Comparison of ENCODE assay signal across 24 mouse cellular contexts in genomic region chr13:120258817-120259658, GRCm38 (mm10). TPM values are rescaled to one million over a fixed set of nuclear protein-coding genes. Genes with fewer than 3 reads are reported as not detected.
"Had no signal": no experiment of that assay in that cellular context is flagged by ENCODE, and none has a peak within 500 bp of the region (broad histone marks: within the 10 kb centered on the region; RNA-seq: fewer than 3 reads in every experiment).

No protein-coding gene starts in this region.

RNA-seq across cellular contexts. Expression of gene AF067061, which starts 3.9 kb away (rescaled TPM):
- total RNA-seq: layer of hippocampus, adult 2 months; layer of hippocampus, postnatal 25 days; left cerebral cortex, adult 18-20 months; left cerebral cortex, postnatal 25 days had no signal
- polyA plus RNA-seq: intestine, postnatal 0 days; kidney, adult 2 months; kidney, embryonic 14.5 days; kidney, postnatal 0 days; large intestine, adult 2 months; limb, embryonic 10.5 days; limb, embryonic 13.5 days; liver, embryonic 12.5 days; liver, embryonic 15.5 days; lung, adult 2 months; lung, embryonic 16.5 days; midbrain, embryonic 10.5 days; midbrain, embryonic 13.5 days; midbrain, embryonic 16.5 days; neural tube, embryonic 12.5 days; neural tube, embryonic 15.5 days; small intestine, adult 2 months; stomach, embryonic 16.5 days; testis, adult 2 months; urinary bladder, adult 2 months had no signal

RNA-seq across cellular contexts. Expression of gene Gm21731, which starts 20.1 kb away (rescaled TPM):
- total RNA-seq: layer of hippocampus, adult 2 months; layer of hippocampus, postnatal 25 days; left cerebral cortex, adult 18-20 months; left cerebral cortex, postnatal 25 days had no signal
- polyA plus RNA-seq: intestine, postnatal 0 days; kidney, adult 2 months; kidney, embryonic 14.5 days; kidney, postnatal 0 days; large intestine, adult 2 months; limb, embryonic 10.5 days; limb, embryonic 13.5 days; liver, embryonic 12.5 days; liver, embryonic 15.5 days; lung, adult 2 months; lung, embryonic 16.5 days; midbrain, embryonic 10.5 days; midbrain, embryonic 13.5 days; midbrain, embryonic 16.5 days; neural tube, embryonic 12.5 days; neural tube, embryonic 15.5 days; small intestine, adult 2 months; stomach, embryonic 16.5 days; testis, adult 2 months; urinary bladder, adult 2 months had no signal

RNA-seq across cellular contexts. Expression of gene BC147527, which starts 41.2 kb away (rescaled TPM):
- total RNA-seq: layer of hippocampus, adult 2 months; layer of hippocampus, postnatal 25 days; left cerebral cortex, adult 18-20 months; left cerebral cortex, postnatal 25 days had no signal
- polyA plus RNA-seq: limb, embryonic 10.5 days; midbrain, embryonic 16.5 days had no signal

RNA-seq across cellular contexts. Expression of gene Gm21762, which starts 43.3 kb away (rescaled TPM):
- total RNA-seq: layer of hippocampus, adult 2 months; layer of hippocampus, postnatal 25 days; left cerebral cortex, adult 18-20 months; left cerebral cortex, postnatal 25 days had no signal
- polyA plus RNA-seq: intestine, postnatal 0 days; kidney, embryonic 14.5 days; kidney, postnatal 0 days; large intestine, adult 2 months; limb, embryonic 10.5 days; limb, embryonic 13.5 days; liver, embryonic 12.5 days; liver, embryonic 15.5 days; lung, embryonic 16.5 days; midbrain, embryonic 10.5 days; midbrain, embryonic 13.5 days; midbrain, embryonic 16.5 days; neural tube, embryonic 12.5 days; neural tube, embryonic 15.5 days; stomach, embryonic 16.5 days; testis, adult 2 months; urinary bladder, adult 2 months had no signal

RNA-seq across cellular contexts. Expression of gene Tcstv3, which starts 57.6 kb away (rescaled TPM):
- total RNA-seq: layer of hippocampus, adult 2 months; layer of hippocampus, postnatal 25 days; left cerebral cortex, adult 18-20 months; left cerebral cortex, postnatal 25 days had no signal
- polyA plus RNA-seq: intestine, postnatal 0 days; kidney, adult 2 months; kidney, embryonic 14.5 days; kidney, postnatal 0 days; large intestine, adult 2 months; limb, embryonic 10.5 days; limb, embryonic 13.5 days; liver, embryonic 12.5 days; liver, embryonic 15.5 days; lung, adult 2 months; lung, embryonic 16.5 days; midbrain, embryonic 10.5 days; midbrain, embryonic 13.5 days; midbrain, embryonic 16.5 days; neural tube, embryonic 12.5 days; neural tube, embryonic 15.5 days; small intestine, adult 2 months; stomach, embryonic 16.5 days; testis, adult 2 months; urinary bladder, adult 2 months had no signal
